Mouse (Mus musculus) neural tube, embryonic 11.5 days (tissue): ENCODE measurements around the gene Elmo3. TPM values are rescaled to one million over a fixed set of nuclear protein-coding genes. Genes with fewer than 3 reads are reported as not detected.
A peak's percentile ranks its signal among the peaks of the same experiment; 100 is the strongest.

ENCODE experiments used
- ATAC-seq: fragments of 200-750 bp; cut with Nextera tagmentation; 2 replicates; pipeline ENCODE4 v1.8.0; 2017; ENCODE audit warnings: moderate number of reproducible peaks, mild to moderate bottlenecking, moderate TSS enrichment, moderate library complexity; ENCODE audit not compliant: insufficient read depth, low FRiP score, low TSS enrichment
- DNase-seq: peaks from one replicate; pipeline ENCODE4 v3.0.0-alpha.2; 2015; ENCODE audit warnings: low spot score
- H3K27ac ChIP-seq: fragments of 300-500 bp; sonication (generic); 2 replicates; pipeline ENCODE4 v1.5.1; 2014; ENCODE audit warnings: low read depth, mild to moderate bottlenecking, low read length
- H3K27me3 ChIP-seq: fragments of 300-500 bp; sonication (generic); 2 replicates; pipeline ENCODE4 v1.6.1; 2014; ENCODE audit warnings: mild to moderate bottlenecking, low read length, mixed read lengths; ENCODE audit not compliant: control insufficient read depth, insufficient read depth
- H3K36me3 ChIP-seq: fragments of 300-500 bp; sonication (generic); 2 replicates; pipeline ENCODE4 v1.6.1; 2014; ENCODE audit warnings: mild to moderate bottlenecking, low read length, moderate library complexity, mixed read lengths; ENCODE audit not compliant: control insufficient read depth, insufficient read depth
- H3K4me1 ChIP-seq: fragments of 300-500 bp; sonication (generic); 2 replicates; pipeline ENCODE4 v1.6.1; 2014; ENCODE audit warnings: low read length, mixed read lengths; ENCODE audit not compliant: control insufficient read depth, insufficient read depth
- H3K4me2 ChIP-seq: fragments of 300-500 bp; sonication (generic); 2 replicates; pipeline ENCODE4 v1.6.1; 2014; ENCODE audit warnings: low read depth, mild to moderate bottlenecking, moderate library complexity
- H3K4me3 ChIP-seq: fragments of 300-500 bp; sonication (generic); 2 replicates; pipeline ENCODE4 v1.5.1; 2014; ENCODE audit warnings: low read depth, low read length
- H3K9ac ChIP-seq: fragments of 300-500 bp; sonication (generic); 2 replicates; pipeline ENCODE4 v1.6.1; 2014; ENCODE audit warnings: mild to moderate bottlenecking, low read length
- H3K9me3 ChIP-seq: fragments of 300-500 bp; sonication (generic); 2 replicates; pipeline ENCODE4 v1.6.1; 2016; ENCODE audit warnings: low read length; ENCODE audit not compliant: control insufficient read depth
- WGBS: fragments of 180-500 bp; shearing (Covaris S2); extraction: QIAGEN DNeasy Blood & Tissue Kit; methylation state at CpG from one replicate; pipeline ENCODE4 v1.1.7; 2014; 5-methylcytosine and 5-hydroxymethylcytosine counted together
- polyA plus RNA-seq: library from polyadenylated mRNA; unstranded; fragments of >200 nt; fragmentation: Nextera tagmentation; extraction: Ambion mirVana; gene quantifications from 2 replicates; pipeline ENCODE4 v1.2.1, GENCODE M21; 2014

The Elmo3 gene
- polyA plus RNA-seq, 1 experiment from 2014 or later: 1.9 TPM

GRCm38 (mm10) chr8:105264024-105264982 lies 41.1 kb upstream of the Elmo3 start, which contains the start of the genes Tradd and Fbxl8:
Tradd (minus strand) TSS chr8:105264609.
Fbxl8 (plus strand) TSS chr8:105264648.
- peaks cover 6% of the 10 kb centered on the region for H3K4me1 ChIP-seq
- peak within 1 kb of the TSS; percentile 59 for H3K4me3 ChIP-seq
- no peaks in the 10 kb centered on the region for H3K36me3 ChIP-seq
- H3K27ac ChIP-seq: no peak within 1 kb of the TSS
- ATAC-seq (peak; percentile 46), DNase-seq (peak; percentile 75)
- H3K9ac ChIP-seq: peak within 1 kb of the TSS; percentile 52
- H3K9me3 ChIP-seq: no peaks in the 10 kb centered on the region; the same call in 1 of the 2 replicates
- peak within 1 kb of the TSS; percentile 83 for H3K4me2 ChIP-seq
- peaks cover 81% of the 10 kb centered on the region for H3K27me3 ChIP-seq
- 1% methylated on average over 54 of the region's 54 CpGs for WGBS

GRCm38 (mm10) chr8:105265128-105265527 lies 40.3 kb upstream of the Elmo3 start:
- no peak overlapping the region for H3K9ac ChIP-seq
- H3K4me3 ChIP-seq: peak overlapping the region; percentile 59; the same call in 1 of the 2 replicates
- H3K4me2 ChIP-seq: peak overlapping the region; percentile 83
- peaks cover 9% of the 10 kb centered on the region; the same call in 1 of the 2 replicates for H3K4me1 ChIP-seq
- H3K36me3 ChIP-seq: no peaks in the 10 kb centered on the region
- no peaks in the 10 kb centered on the region; the same call in 1 of the 2 replicates for H3K9me3 ChIP-seq
- H3K27me3 ChIP-seq: peaks cover 83% of the 10 kb centered on the region
- WGBS: 12% methylated on average over 10 of the region's 10 CpGs
- DNase-seq: no peak
- H3K27ac ChIP-seq: no peak overlapping the region
- ATAC-seq: no peak

GRCm38 (mm10) chr8:105266775-105267174 lies 38.6 kb upstream of the Elmo3 start:
- Histone ChIP-seq H3K9ac (no peak overlapping the region), H3K4me2 (no peak overlapping the region), H3K9me3 (no peaks in the 10 kb centered on the region; the same call in 1 of the 2 replicates), H3K4me3 (no peak overlapping the region), H3K4me1 (peaks cover 10% of the 10 kb centered on the region; the same call in 1 of the 2 replicates), H3K36me3 (no peaks in the 10 kb centered on the region), H3K27me3 (peaks cover 87% of the 10 kb centered on the region), H3K27ac (no peak overlapping the region)
- WGBS: 3% methylated on average over 13 of the region's 13 CpGs
- DNase-seq: no peak
- ATAC-seq: no peak

- Histone ChIP-seq H3K9me3 (no peaks in the 10 kb centered on the region; the same call in 1 of the 2 replicates), H3K27me3 (peaks cover 96% of the 10 kb centered on the region), H3K9ac (no peak overlapping the region), H3K36me3 (no peaks in the 10 kb centered on the region), H3K4me3 (peak overlapping the region; percentile 41), H3K27ac (no peak overlapping the region), H3K4me2 (peak overlapping the region; percentile 70), H3K4me1 (peaks cover 10% of the 10 kb centered on the region; the same call in 1 of the 2 replicates)
- under 1% methylated on average over 63 of the region's 65 CpGs for WGBS
- ATAC-seq: peak; percentile 64
- peak; percentile 86 for DNase-seq
Observed at GRCm38 (mm10) chr8:105268342-105269074, 36.9 kb upstream of the Elmo3 start.

- H3K27ac ChIP-seq: no peak overlapping the region
- under 1% methylated on average over 10 of the region's 10 CpGs for WGBS
- peak overlapping the region; percentile 70 for H3K4me2 ChIP-seq
- 0 out of 2 replicates have a peak, but pooled peaks have one; percentile 1 for ATAC-seq
- no peak overlapping the region for H3K9ac ChIP-seq
- H3K9me3 ChIP-seq: no peaks in the 10 kb centered on the region; the same call in 1 of the 2 replicates
- peaks cover 10% of the 10 kb centered on the region; the same call in 1 of the 2 replicates for H3K4me1 ChIP-seq
- H3K27me3 ChIP-seq: peaks cover 98% of the 10 kb centered on the region
- peak overlapping the region; percentile 41 for H3K4me3 ChIP-seq
- no peaks in the 10 kb centered on the region for H3K36me3 ChIP-seq
- no peak for DNase-seq
Observed at GRCm38 (mm10) chr8:105269075-105269458, 36.3 kb upstream of the Elmo3 start.

GRCm38 (mm10) chr8:105269461-105269947 lies 35.9 kb upstream of the Elmo3 start, which contains the start of gene Hsf4:
Hsf4 (plus strand) TSS chr8:105269801.
- Histone ChIP-seq H3K9ac (peak within 1 kb of the TSS; percentile 2; the same call in 1 of the 2 replicates), H3K4me2 (peak within 1 kb of the TSS; percentile 70), H3K36me3 (no peaks in the 10 kb centered on the region), H3K27me3 (peaks cover 98% of the 10 kb centered on the region), H3K9me3 (no peaks in the 10 kb centered on the region; the same call in 1 of the 2 replicates), H3K4me1 (peaks cover 10% of the 10 kb centered on the region; the same call in 1 of the 2 replicates), H3K27ac (no peak within 1 kb of the TSS), H3K4me3 (peak within 1 kb of the TSS; percentile 41)
- WGBS: under 1% methylated on average over 42 of the region's 42 CpGs
- peak; percentile 41 for DNase-seq
- ATAC-seq: no peak; the same call in 1 of the 2 replicates

GRCm38 (mm10) chr8:105270101-105270915 lies 35.1 kb upstream of the Elmo3 start:
- H3K9me3 ChIP-seq: no peaks in the 10 kb centered on the region; the same call in 1 of the 2 replicates
- H3K4me3 ChIP-seq: peak overlapping the region; percentile 41
- H3K4me1 ChIP-seq: peaks cover 10% of the 10 kb centered on the region; the same call in 1 of the 2 replicates
- DNase-seq (no peak), ATAC-seq (no peak)
- no peaks in the 10 kb centered on the region for H3K36me3 ChIP-seq
- peaks cover 99% of the 10 kb centered on the region for H3K27me3 ChIP-seq
- 1% methylated on average over 39 of the region's 39 CpGs for WGBS
- H3K4me2 ChIP-seq: peak overlapping the region; percentile 70; the same call in 1 of the 2 replicates
- no peak overlapping the region for H3K27ac ChIP-seq
- H3K9ac ChIP-seq: no peak overlapping the region; the same call in 1 of the 2 replicates
